ENCODE assay signal across 23 mouse cellular contexts in the genomic region with DNA sequence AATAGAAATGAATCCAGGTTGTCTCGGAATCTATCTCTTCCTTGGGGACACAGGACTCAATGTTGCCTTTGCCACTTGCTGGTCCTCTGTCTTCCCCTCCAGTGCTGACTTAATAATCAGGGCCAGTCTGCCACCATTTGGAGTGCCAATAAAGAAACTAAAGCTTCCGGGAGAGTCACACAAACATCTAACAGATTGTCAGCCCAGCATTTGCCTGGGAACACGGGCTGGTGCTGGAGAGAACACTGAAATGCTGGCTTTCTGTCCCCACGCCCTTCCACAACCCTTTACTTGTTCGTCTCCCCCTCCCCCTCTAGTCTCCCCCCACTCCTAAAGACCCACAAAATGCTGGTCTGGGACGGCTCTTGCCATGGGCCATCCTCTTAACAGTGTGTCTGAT.
DNase-seq lines count a peak whose midpoint lies in the region; TF ChIP-seq lines count a peak whose summit lies in the region.
"Had no signal": no experiment of that assay in that cellular context is flagged by ENCODE, and none has a peak within 500 bp of the region (broad histone marks: within the 10 kb centered on the region; RNA-seq: fewer than 3 reads in every experiment).

No protein-coding gene starts in this region.

- H3K4me3 ChIP-seq in layer of hippocampus, adult 2 months, result no peak overlapping the region
- H3K4me3 ChIP-seq: forebrain, embryonic 10.5 days; forebrain, embryonic 13.5 days; heart, embryonic 12.5 days; heart, embryonic 15.5 days had no signal

- peak overlapping the region; percentile 85 for H3K27ac ChIP-seq in layer of hippocampus, adult 2 months
- H3K27ac ChIP-seq: forebrain, embryonic 10.5 days; forebrain, embryonic 13.5 days; heart, embryonic 15.5 days; hindbrain, embryonic 14.5 days; hindbrain, postnatal 0 days had no signal

- intact Hi-C loops in heart, postnatal 10 days (cut with DNase I), result no loop called here

- DNase-seq in layer of hippocampus, adult 11-12 months (ENCODE audit: low spot score), result peak; percentile 46
- no peak for DNase-seq in layer of hippocampus, adult 9-10 months (ENCODE audit: low spot score)
- DNase-seq in layer of hippocampus, adult 2 months (ENCODE audit: low spot score in 2 of 2), result peak; percentile 24 to 60
- DNase-seq in layer of hippocampus, postnatal 10 days (ENCODE audit: low spot score in 2 of 2), result peak; percentile 28 to 39
- peak; percentile 18 to 48 for DNase-seq in layer of hippocampus, postnatal 36 days
- no peak for DNase-seq in heart, postnatal 10 days
- DNase-seq in spleen, postnatal 10 days (ENCODE audit: low spot score in 2 of 2), result no peak
- no peak for DNase-seq in embryo, embryonic 11 days
- DNase-seq: adrenal gland, adult 2 months; adrenal gland, postnatal 14 days; cerebellum, adult 18-20 months; cerebellum, adult 9-11 months; cerebellum, postnatal 36 days; gastrocnemius, postnatal 25 days; heart, adult 18-20 months; heart, postnatal 14 days; heart, postnatal 4 days had no signal

- no peak for TF ChIP-seq CTCF in layer of hippocampus, adult 2 months (conservative IDR thresholded peaks at IDR 0.05)

Comparison
In these comparisons a context has a peak if more than half of its experiments do, and no peak if none do; other contexts are left out.
1. DNase-seq: peak in layer of hippocampus, adult 11-12 months (single experiment), layer of hippocampus, adult 2 months (2 of 2), layer of hippocampus, postnatal 10 days (2 of 2) and layer of hippocampus, postnatal 36 days (2 of 2); none in layer of hippocampus, adult 9-10 months (single experiment), heart, postnatal 10 days (0 of 2), spleen, postnatal 10 days (0 of 2) and embryo, embryonic 11 days (single experiment).